Mouse (Mus musculus): ENCODE data around the gene Myoz1.

The Myoz1 gene

DNA sequence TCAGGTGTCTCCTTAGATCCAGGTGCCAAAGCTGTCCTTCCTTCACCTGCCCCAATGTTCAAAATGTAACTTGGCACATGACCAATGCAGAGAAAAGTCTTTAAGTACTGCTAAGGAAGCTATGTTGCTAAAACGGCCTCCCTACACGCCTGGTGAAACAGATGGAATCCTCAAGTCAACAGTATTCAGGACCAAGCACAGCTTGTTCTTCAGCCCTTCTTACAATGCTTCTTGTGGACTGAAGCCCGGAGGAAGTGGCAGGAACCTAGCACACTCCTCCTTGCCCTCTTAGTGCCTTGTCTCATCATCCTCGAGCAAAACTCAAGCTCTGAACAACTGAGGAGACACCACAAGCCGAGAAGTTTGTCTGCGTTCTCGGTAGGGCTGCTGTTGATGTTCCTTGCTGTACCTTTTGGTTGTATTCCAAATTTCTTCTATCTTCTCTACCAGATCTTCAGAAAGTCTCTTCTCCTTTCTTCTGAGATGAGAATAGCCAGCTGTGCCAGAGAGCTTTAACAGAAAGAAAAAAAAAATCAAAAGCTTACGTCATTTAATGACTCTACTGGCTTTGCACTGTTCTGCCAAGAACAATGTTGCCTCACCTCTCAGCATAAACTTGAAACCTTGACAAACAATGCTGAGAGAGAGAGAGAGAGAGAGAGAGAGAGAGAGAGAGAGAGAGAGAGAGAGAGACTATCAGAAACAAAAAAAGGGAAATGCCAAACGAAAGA is 48.8 kb downstream of the Myoz1 start:
- Histone ChIP-seq H3K36me3 (ENCODE audit: control insufficient read depth, insufficient read depth, low read length, poor library complexity, severe bottlenecking) (no peaks in the 10 kb centered on the region), H3K27me3 (ENCODE audit: control insufficient read depth, insufficient read depth, low read length, poor library complexity, severe bottlenecking) (no peaks in the 10 kb centered on the region)
- no peak for DNase-seq (ENCODE audit: low read depth, low spot score)

DNA sequence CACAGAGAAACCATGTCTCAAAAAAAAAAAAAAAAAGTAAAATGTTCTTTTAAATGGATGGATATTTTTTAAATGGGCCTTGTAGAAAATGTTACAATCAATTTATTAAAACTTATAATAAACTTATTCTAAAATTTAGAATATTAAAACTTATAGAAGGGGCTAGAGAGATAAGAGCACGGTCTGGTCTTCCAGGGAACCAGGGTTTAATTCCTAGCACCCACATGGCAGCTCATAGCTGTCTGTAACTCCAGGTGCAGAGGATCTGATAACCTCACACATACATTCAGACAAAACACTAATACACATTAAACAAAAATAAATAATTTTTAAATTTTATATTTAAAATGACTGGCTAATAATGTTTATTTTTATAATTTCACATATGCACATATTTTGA is 55.1 kb downstream of the Myoz1 start:
- H3K27me3 ChIP-seq (ENCODE audit: control insufficient read depth, insufficient read depth, low read length, poor library complexity, severe bottlenecking): no peaks in the 10 kb centered on the region
- DNase-seq (ENCODE audit: low read depth, low spot score): no peak
- no peaks in the 10 kb centered on the region for H3K36me3 ChIP-seq (ENCODE audit: control insufficient read depth, insufficient read depth, low read length, poor library complexity, severe bottlenecking)

DNA sequence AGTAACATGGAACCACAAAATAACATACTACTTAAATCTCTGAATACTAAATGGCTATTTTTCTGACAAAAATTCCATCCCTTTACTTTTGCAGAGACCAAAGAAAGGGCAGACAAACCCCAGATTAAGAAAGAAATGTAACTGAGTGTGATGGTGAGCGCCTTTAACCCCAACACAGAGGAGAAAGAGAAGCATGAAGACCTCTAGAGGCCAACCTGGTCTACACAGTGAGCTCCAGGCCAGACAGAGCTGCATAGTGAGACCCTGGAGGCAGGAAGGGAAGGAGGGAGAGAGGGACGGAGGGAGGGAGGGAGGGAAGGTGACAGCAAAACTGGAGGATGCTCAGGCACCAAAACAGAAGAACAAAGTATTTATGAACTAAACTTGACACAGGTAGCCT is 56.1 kb downstream of the Myoz1 start:
- Histone ChIP-seq H3K36me3 (ENCODE audit: control insufficient read depth, insufficient read depth, low read length, poor library complexity, severe bottlenecking) (no peaks in the 10 kb centered on the region), H3K27me3 (ENCODE audit: control insufficient read depth, insufficient read depth, low read length, poor library complexity, severe bottlenecking) (no peaks in the 10 kb centered on the region)
- no peak for DNase-seq (ENCODE audit: low read depth, low spot score)

DNA sequence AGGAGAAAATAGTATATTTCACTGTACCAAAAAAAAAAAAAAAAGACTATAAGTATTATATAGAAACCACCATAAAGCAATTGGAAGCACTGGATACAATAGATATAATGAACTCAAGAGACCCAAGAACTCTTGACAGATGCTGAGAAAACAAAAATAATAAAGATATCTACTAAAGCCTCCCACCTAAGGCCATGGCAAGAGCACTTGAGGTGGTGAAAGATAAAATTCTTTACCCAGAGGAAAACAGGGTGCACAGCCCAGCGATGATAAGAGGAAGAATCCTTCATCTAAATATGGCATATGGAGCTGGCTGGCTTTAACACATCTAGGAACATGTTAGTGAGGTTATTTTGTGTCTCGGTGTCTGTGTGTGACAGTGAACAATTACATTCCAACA is 56.8 kb downstream of the Myoz1 start:
- DNase-seq (ENCODE audit: low read depth, low spot score): no peak
- H3K36me3 ChIP-seq (ENCODE audit: control insufficient read depth, insufficient read depth, low read length, poor library complexity, severe bottlenecking): no peaks in the 10 kb centered on the region

More for the DNA sequence above, 56.8 kb downstream of the Myoz1 start:
- H3K27me3 ChIP-seq (ENCODE audit: control insufficient read depth, insufficient read depth, low read length, poor library complexity, severe bottlenecking): no peaks in the 10 kb centered on the region
